Mouse (Mus musculus): ENCODE data around the gene Grk5. TPM values are rescaled to one million over a fixed set of nuclear protein-coding genes. Genes with fewer than 3 reads are reported as not detected.

Grk5 gene
- polyA plus RNA-seq, 1 experiment from 2014 or later, result 4.0 TPM

DNA sequence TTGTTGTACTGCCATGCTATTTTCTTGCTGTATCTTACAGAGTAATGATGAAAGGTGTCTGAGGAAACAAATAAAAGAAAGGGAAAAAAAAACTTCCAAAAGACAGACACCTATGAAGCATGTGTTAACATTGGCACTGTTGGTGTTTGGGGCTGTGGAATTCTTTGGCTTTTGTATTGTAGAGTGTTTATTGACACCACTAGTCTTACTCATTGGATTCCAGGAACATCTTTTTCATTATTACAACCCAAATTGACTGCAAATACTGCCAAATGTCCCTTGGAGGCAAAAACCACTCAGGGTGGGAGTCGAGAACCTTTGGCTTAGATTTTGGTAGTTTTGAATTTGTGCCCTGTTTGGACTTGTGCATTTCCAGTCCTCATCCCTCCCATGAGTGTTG, 51.3 kb downstream of the Grk5 start:
- H3K36me3 ChIP-seq (ENCODE audit: inconsistent target), result no peaks in the 10 kb centered on the region
- H3K4me3 ChIP-seq (ENCODE audit: inconsistent target), result no peak overlapping the region
- 100% methylated on average over 1 of the region's 1 CpGs for WGBS (ENCODE audit: missing documents)
- H3K79me2 ChIP-seq (ENCODE audit: inconsistent target), result no peaks in the 10 kb centered on the region
- peak overlapping the region; percentile 70 for H3K27ac ChIP-seq

DNA sequence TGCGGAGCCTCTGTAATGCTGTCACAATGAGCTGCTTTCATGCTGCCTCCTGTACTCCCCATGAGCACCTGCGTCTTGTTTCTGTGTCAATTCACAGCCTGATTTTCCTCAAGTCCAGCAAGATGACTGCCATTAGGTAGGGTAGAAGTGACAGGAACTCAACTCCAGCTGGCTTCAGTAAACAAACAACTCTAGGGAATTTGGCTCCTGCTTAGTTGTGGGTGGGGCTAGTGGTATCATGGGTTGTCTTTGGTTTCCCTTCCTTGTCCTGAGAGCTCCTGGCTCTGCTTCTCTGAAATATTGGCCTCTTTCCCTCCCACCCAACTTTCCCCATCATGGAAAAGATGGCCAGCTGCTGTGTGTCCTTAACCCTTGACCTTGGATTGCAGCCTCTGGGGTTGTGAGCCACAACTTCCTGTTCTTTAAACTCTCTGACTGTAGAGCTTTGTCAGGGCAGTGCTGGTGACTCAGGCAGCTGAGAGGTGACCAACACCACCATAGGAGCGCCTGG, 56.3 kb downstream of the Grk5 start:
- H3K4me3 ChIP-seq (ENCODE audit: inconsistent target), result no peak overlapping the region
- no peaks in the 10 kb centered on the region for H3K79me2 ChIP-seq (ENCODE audit: inconsistent target)
- no peaks in the 10 kb centered on the region for H3K36me3 ChIP-seq (ENCODE audit: inconsistent target)
- WGBS (ENCODE audit: missing documents), result 69% methylated on average over 3 of the region's 3 CpGs
- H3K27ac ChIP-seq, result peak overlapping the region; percentile 94

DNA sequence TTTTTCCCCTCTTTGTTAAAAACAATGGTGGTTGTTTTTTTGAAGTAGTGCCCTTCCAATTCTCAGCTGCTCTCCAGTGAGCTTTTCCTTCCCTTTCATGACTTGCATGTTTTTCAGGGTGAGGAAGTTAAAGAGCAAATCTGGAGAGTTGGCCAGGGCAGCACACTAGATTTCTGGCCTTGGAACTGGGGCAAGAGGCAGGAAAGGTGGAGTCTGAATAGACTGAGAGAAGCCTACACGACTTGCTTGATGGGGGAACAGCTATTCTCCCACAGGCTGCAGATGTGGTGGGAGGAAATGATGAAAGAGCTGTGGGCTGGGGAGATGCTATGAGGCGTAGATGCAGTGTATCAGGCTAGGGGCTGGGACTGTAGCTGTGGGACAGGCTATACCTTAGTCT, 57.1 kb downstream of the Grk5 start:
- WGBS (ENCODE audit: missing documents), result 0% methylated on average over 2 of the region's 2 CpGs
- Histone ChIP-seq H3K4me3 (ENCODE audit: inconsistent target) (no peak overlapping the region), H3K36me3 (ENCODE audit: inconsistent target) (no peaks in the 10 kb centered on the region), H3K79me2 (ENCODE audit: inconsistent target) (no peaks in the 10 kb centered on the region), H3K27ac (peak overlapping the region; percentile 94)

DNA sequence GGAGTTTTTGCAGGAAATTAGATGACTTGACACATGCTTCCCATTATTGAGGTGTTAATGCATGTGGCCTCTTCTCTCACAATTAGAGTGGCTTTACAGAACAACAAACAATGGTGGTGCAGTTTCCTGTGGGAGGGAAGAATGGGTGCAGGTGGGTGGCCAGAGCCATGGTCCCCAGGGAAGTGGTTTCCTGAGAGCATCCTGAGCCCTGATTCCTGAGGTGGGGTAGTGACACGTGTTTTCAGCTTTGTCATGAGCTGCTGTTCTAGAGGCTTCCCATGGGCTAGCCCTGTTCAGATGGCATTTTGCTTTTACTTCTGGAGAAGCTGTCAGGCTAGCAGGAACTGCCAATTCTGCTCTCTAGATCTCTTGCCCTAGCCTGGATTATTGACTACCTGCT, 59.4 kb downstream of the Grk5 start:
- Histone ChIP-seq H3K79me2 (ENCODE audit: inconsistent target) (no peaks in the 10 kb centered on the region), H3K36me3 (ENCODE audit: inconsistent target) (no peaks in the 10 kb centered on the region), H3K27ac (no peak overlapping the region), H3K4me3 (ENCODE audit: inconsistent target) (no peak overlapping the region)
- 67% methylated on average over 1 of the region's 1 CpGs for WGBS (ENCODE audit: missing documents)

DNA sequence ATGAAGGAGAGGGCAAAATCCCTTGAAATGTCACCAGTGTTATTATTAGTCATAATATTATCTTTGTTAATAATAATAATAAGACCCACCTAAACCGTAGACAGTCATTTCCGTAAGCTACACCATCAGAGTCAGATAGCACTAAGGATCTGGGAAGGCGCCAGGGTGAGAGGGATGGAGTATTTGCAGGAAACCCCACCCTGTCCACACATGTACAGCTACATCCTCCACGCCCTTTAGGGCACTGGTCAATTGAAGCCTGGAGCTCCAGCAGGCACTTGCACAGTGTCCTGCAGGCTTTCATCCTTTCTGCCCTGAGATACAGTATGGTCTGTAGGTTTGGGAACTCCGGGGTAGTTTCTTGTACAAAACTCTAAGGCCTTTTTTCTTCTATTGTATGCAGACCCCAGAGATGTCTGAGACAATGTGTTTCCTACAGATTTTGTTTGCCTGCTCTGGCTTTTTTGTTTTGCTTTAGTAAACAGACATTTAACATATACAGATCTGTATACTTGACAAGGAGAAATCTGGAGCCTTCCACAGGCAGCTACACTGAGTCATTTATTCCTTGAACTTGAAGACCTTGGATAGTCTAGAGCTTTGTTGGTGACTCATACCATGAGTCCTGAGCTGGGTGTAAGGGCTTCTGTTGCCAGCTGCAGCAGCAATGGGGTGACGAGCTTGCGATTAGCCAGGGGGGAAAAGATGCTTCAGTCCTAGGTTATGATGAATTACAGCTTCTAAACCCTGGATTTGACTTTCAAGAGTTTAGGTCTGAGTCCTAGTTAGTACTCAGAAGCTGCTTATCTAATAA, 60.7 kb downstream of the Grk5 start:
- Histone ChIP-seq H3K27ac (no peak overlapping the region), H3K36me3 (ENCODE audit: inconsistent target) (no peaks in the 10 kb centered on the region), H3K4me3 (ENCODE audit: inconsistent target) (no peak overlapping the region), H3K79me2 (ENCODE audit: inconsistent target) (no peaks in the 10 kb centered on the region)
- WGBS (ENCODE audit: missing documents), result 94% methylated on average over 7 of the region's 7 CpGs

DNA sequence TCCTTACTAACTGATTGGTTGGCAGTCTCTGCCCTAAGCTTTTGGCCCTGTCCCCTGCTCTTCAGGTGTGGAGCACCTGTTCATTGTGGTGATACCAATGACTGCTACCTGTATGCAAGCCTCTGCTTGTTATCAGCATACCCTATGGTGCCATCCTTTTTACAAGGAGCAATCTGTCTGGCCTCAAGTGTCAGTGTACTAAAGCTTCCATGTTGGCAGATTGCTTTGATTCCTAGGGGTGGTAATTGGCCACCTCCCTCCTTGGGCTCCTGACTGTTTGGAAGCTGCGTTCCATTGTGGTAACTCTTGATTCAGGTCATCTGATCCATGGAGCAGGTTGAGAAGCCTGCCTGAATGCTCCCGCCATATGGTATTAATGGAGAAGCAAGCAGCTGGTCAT, 65.6 kb downstream of the Grk5 start:
- H3K36me3 ChIP-seq (ENCODE audit: inconsistent target), result no peaks in the 10 kb centered on the region
- WGBS (ENCODE audit: missing documents), result 88% methylated on average over 2 of the region's 2 CpGs

DNA sequence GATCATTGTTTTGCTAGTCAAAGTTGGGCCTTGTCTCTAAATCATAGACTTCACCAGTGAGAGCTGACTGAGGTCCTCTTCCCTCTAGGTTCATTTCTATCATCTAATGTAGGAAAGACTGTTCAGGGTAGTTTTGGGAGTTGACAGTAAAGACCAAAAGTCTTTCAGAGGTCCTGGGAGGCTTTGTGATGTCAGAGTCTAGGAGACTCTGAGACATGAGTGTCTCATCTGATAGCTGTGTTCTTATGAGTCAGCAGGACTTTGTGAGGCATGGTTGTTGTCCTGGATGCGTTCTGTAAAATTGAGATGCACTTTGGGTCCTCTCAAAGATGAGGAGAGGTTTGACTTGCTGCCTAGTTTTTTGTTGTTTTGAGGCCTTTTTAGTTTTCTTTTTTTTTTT, 66.2 kb downstream of the Grk5 start:
- H3K79me2 ChIP-seq (ENCODE audit: inconsistent target), result no peaks in the 10 kb centered on the region
- H3K36me3 ChIP-seq (ENCODE audit: inconsistent target), result no peaks in the 10 kb centered on the region
- no peak overlapping the region for H3K27ac ChIP-seq
- no peak overlapping the region for H3K4me3 ChIP-seq (ENCODE audit: inconsistent target)
- WGBS (ENCODE audit: missing documents), result 92% methylated on average over 1 of the region's 1 CpGs

More for the DNA sequence above, 65.6 kb downstream of the Grk5 start:
- no peak overlapping the region for H3K4me3 ChIP-seq (ENCODE audit: inconsistent target)
- no peaks in the 10 kb centered on the region for H3K79me2 ChIP-seq (ENCODE audit: inconsistent target)
- H3K27ac ChIP-seq, result no peak overlapping the region

DNA sequence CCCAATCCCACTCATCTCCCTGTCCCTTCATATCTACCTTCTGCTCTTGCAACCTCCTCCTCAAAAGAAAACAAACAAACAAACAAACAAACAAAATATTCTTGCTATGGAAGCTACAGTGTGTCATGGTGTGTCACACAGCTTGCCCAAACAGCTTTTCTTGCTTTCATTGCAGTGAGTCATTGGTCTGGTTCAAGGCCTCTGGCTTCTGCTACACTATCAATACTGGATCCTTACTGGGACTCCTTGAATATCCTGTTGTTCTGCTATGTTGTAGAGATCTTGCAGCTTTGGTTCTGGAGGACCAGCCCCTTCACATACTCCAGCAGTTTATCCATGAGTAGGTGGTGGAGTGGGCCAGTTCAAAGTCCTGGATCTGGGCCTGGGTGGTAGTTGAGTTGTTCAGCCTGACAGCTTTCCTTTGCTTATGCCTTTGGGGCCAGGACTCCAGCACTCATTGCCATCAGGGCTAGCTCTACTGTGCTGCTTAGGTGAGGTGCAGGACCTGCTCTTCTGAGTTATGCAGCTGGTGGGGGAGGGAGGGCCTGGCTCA, 66.7 kb downstream of the Grk5 start:
- Histone ChIP-seq H3K36me3 (ENCODE audit: inconsistent target) (no peaks in the 10 kb centered on the region), H3K27ac (no peak overlapping the region), H3K79me2 (ENCODE audit: inconsistent target) (no peaks in the 10 kb centered on the region), H3K4me3 (ENCODE audit: inconsistent target) (no peak overlapping the region)

DNA sequence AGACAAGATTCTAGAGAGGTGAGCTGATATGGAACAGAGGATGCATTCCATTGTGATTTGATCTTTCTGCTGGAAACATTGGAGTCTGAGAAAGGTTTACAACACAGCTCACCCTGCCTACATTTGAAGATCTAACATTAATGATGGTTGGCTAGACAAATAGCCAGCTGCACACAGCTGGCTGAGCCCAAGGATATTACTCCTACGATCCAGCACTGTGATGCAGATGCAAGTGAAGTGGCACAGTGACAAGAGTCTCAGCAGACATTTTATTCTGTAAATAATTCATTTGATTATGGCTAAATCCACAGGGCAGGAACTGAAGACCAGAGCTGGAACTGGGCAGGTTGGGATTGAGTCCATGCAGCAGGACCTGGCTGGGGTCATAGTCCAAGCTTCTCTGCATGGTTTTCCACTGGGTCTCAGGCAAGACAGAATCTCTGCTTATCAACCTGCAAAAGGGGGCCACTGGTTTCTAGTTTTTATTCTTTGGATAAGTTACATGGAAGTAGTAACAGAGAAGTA, 70.2 kb downstream of the Grk5 start:
- 95% methylated on average over 1 of the region's 1 CpGs for WGBS (ENCODE audit: missing documents)
- no peak overlapping the region for H3K4me3 ChIP-seq (ENCODE audit: inconsistent target)
- H3K79me2 ChIP-seq (ENCODE audit: inconsistent target), result no peaks in the 10 kb centered on the region
- no peak overlapping the region for H3K27ac ChIP-seq
- H3K36me3 ChIP-seq (ENCODE audit: inconsistent target), result no peaks in the 10 kb centered on the region

DNA sequence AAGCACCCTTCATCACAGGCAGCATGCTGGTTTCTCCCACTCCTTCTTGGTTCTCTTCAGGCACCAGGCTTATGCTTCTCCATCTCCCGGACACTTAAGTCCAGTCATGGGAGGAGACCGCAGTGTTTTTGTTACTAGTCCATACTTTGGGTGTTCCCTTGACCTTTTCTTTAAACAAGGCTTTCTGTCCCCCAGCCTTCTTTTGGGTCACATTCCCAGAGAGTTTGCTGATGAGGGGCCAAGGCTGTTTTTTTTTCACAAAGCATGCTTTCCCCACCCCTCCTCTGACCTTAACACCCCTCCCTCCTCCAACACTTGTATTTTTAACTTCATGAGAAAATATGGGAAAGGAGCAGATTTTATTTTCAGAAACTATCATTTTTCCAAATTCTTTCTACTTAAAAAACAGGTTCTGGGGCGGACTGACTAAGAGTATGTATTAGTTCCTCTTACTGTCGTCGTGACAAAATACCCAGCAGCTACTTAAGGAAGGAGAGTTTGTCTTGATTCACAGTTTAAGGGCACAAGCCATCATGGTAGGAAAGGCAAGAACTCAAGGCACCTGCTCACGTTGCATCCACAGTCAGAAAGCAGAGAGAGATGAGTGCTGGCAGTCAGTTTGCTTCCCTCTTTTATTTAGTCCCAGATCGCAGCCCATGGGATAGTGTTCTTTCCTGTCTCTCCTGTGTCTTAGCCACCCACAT, 73.0 kb downstream of the Grk5 start:
- Histone ChIP-seq H3K36me3 (ENCODE audit: inconsistent target) (no peaks in the 10 kb centered on the region), H3K27ac (no peak overlapping the region), H3K79me2 (ENCODE audit: inconsistent target) (no peaks in the 10 kb centered on the region), H3K4me3 (ENCODE audit: inconsistent target) (no peak overlapping the region)
- 75% methylated on average over 7 of the region's 7 CpGs for WGBS (ENCODE audit: missing documents)

DNA sequence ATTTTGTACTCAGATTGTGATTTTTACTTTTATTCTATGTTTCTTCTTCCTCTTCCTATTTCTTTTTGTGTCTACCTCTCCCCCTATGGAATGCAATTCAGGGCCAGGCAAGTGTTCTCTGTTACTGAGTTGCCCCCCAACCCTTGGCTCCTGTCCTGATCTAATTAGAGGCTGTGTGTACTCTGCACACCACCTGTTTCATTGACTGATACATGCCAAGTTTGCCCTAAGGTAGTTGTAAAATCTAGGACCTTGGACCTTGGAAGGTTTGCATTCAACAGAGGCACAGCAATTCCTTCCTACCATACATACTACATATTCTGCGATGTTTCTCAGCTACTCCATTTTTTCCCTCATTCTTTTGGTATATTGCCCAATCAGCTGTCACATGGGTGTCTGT, 78.4 kb downstream of the Grk5 start:
- 100% methylated on average over 1 of the region's 1 CpGs for WGBS (ENCODE audit: missing documents)
- Histone ChIP-seq H3K79me2 (ENCODE audit: inconsistent target) (no peaks in the 10 kb centered on the region), H3K4me3 (ENCODE audit: inconsistent target) (no peak overlapping the region), H3K27ac (no peak overlapping the region), H3K36me3 (ENCODE audit: inconsistent target) (no peaks in the 10 kb centered on the region)

DNA sequence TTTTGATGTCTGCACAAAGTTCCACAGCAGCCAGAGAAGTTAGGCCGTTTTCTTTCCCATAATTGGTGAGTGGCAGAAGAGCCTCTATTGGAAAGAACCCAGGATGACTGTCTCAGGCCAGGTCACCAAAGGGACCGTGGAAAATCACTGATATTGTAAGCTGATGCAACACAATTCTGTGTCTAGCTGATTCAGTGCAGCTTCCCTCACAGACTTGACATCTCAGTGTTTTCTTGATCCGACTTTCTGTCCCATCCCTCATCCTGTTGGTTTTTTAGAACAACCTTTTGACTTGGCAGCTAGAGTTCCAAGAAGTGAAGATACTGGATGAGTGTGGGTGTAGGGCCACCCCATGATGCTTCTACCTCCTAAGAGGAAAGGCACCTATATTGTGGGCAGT, 80.9 kb downstream of the Grk5 start:
- WGBS (ENCODE audit: missing documents), result 96% methylated on average over 3 of the region's 3 CpGs
- H3K27ac ChIP-seq, result no peak overlapping the region
- H3K79me2 ChIP-seq (ENCODE audit: inconsistent target), result no peaks in the 10 kb centered on the region
- H3K4me3 ChIP-seq (ENCODE audit: inconsistent target), result no peak overlapping the region
- H3K36me3 ChIP-seq (ENCODE audit: inconsistent target), result no peaks in the 10 kb centered on the region

DNA sequence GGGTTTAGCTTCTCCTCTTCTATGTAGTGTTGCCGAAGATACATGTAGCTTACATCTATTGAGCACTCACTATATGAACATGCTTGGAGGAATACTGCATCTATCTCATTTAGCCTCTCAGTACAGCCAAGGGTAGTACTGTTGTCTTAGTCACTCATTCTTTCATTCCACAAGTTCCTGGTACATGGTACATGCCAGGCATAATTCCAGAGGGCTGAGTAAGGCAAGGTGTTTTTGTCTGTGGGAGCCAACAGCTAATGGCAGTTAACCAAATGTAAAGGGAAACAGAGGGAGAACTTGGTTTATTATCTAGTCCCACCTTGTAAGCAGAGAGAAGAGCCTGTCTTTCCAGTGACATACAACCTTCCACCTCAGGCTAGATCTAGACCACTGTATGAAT, 82.0 kb downstream of the Grk5 start:
- 89% methylated on average over 1 of the region's 1 CpGs for WGBS (ENCODE audit: missing documents)
- Histone ChIP-seq H3K79me2 (ENCODE audit: inconsistent target) (no peaks in the 10 kb centered on the region), H3K36me3 (ENCODE audit: inconsistent target) (no peaks in the 10 kb centered on the region)

DNA sequence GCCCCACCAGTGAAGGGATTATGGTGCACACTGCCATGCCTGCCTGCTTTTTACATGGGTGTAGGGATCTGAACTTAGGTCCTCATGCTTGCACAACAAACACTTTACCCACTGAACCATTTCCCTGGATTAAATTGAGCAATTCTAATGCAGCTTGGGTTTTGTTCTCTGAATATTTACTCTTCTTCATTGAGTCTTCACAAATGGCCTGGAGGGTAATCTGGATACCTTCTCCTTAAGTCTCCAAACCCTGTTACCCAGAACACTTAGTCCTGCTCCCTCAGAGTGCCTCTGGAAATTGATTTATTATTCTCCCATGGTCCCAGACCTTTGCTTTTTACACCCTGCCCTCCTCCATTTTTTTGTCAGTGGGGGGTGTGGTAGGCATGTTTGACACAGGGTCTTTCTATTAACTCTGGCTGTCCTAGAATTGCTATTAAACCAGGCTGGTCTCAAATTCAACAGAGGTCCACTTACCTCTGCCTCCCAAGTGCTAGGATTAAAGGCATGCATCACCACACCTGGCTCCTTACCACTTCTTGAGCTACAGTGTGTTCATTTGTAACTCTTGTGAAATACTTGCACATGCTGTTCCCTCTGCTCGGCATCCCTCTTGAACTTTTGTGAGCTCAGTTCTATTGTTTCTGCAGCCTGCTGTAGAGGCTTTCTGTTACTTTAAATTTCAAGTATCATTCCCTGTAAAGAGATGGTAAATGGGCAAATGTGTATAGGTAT, 82.9 kb downstream of the Grk5 start:
- Histone ChIP-seq H3K79me2 (ENCODE audit: inconsistent target) (no peaks in the 10 kb centered on the region), H3K36me3 (ENCODE audit: inconsistent target) (no peaks in the 10 kb centered on the region), H3K4me3 (ENCODE audit: inconsistent target) (no peak overlapping the region), H3K27ac (no peak overlapping the region)
- WGBS (ENCODE audit: missing documents), result 93% methylated on average over 1 of the region's 1 CpGs

More for the DNA sequence above, 82.0 kb downstream of the Grk5 start:
- Histone ChIP-seq H3K4me3 (ENCODE audit: inconsistent target) (no peak overlapping the region), H3K27ac (no peak overlapping the region)
